Mouse (Mus musculus) hindbrain, embryonic 11.5 days (tissue): ENCODE results near the gene Tbc1d10c. TPM values are rescaled to one million over a fixed set of nuclear protein-coding genes. Genes with fewer than 3 reads are reported as not detected.

Experiments
- ATAC-seq: fragments of 200-750 bp; cut with Nextera tagmentation; 2 replicates; pipeline ENCODE4 v1.8.0; 2017; ENCODE audit warnings: mild to moderate bottlenecking, moderate TSS enrichment, moderate library complexity; ENCODE audit not compliant: low FRiP score
- DNase-seq: peaks from one replicate; pipeline ENCODE4 v3.0.0-alpha.2; 2015; ENCODE audit warnings: low spot score
- H3K27ac ChIP-seq: fragments of 300-500 bp; sonication (generic); 2 replicates; pipeline ENCODE4 v1.5.1; 2014; ENCODE audit warnings: mild to moderate bottlenecking, low read depth, low read length
- H3K27me3 ChIP-seq: fragments of 300-500 bp; sonication (generic); 2 replicates; pipeline ENCODE4 v1.6.1; 2014; ENCODE audit warnings: mild to moderate bottlenecking, low read length, moderate library complexity, mixed read lengths; ENCODE audit not compliant: control insufficient read depth, insufficient read depth
- H3K36me3 ChIP-seq: fragments of 300-500 bp; sonication (generic); 2 replicates; pipeline ENCODE4 v1.6.1; 2014; ENCODE audit warnings: mild to moderate bottlenecking, low read length, moderate library complexity, mixed read lengths; ENCODE audit not compliant: control insufficient read depth, insufficient read depth
- H3K4me1 ChIP-seq: fragments of 300-500 bp; sonication (generic); replicated peaks from 2 replicates; pipeline ENCODE4 v1.6.1; 2014; ENCODE audit warnings: low read length, mixed read lengths; ENCODE audit not compliant: control insufficient read depth, insufficient read depth
- H3K4me2 ChIP-seq: fragments of 300-500 bp; sonication (generic); replicated peaks from 2 replicates; pipeline ENCODE4 v1.6.1; 2014; ENCODE audit warnings: mild to moderate bottlenecking, low read depth, low read length
- H3K4me3 ChIP-seq: fragments of 300-500 bp; sonication (generic); 2 replicates; pipeline ENCODE4 v1.5.1; 2014; ENCODE audit warnings: low read depth, low read length
- H3K9ac ChIP-seq: fragments of 300-500 bp; sonication (generic); 2 replicates; pipeline ENCODE4 v1.6.1; 2014; ENCODE audit warnings: low read depth, low read length
- H3K9me3 ChIP-seq: fragments of 300-500 bp; sonication (generic); 2 replicates; pipeline ENCODE4 v1.6.1; 2016; ENCODE audit warnings: low read length; ENCODE audit not compliant: control insufficient read depth
- WGBS: fragments of 180-500 bp; shearing (Covaris S2); extraction: QIAGEN DNeasy Blood & Tissue Kit; methylation state at CpG from one replicate; pipeline ENCODE4 v1.1.7; 2014; 5-methylcytosine and 5-hydroxymethylcytosine counted together
- polyA plus RNA-seq: library from polyadenylated mRNA; unstranded; fragments of >200 nt; fragmentation: Nextera tagmentation; extraction: Ambion mirVana; gene quantifications from 2 replicates; pipeline ENCODE4 v1.2.1, GENCODE M21; 2014

The Tbc1d10c gene
- polyA plus RNA-seq, 1 experiment from 2014 or later = 0.79 TPM

- ATAC-seq (peak; percentile 37; the same call in 1 of the 2 replicates), DNase-seq (no peak)
- H3K9ac ChIP-seq = peak overlapping the region; percentile 65
- no peaks in the 10 kb centered on the region for H3K27me3 ChIP-seq
- peak overlapping the region; percentile 86 for H3K4me2 ChIP-seq
- no peaks in the 10 kb centered on the region for H3K9me3 ChIP-seq
- peaks cover 5% of the 10 kb centered on the region; the same call in 1 of the 2 replicates for H3K4me1 ChIP-seq
- peaks cover 8% of the 10 kb centered on the region; the same call in 1 of the 2 replicates for H3K36me3 ChIP-seq
- peak overlapping the region; percentile 51 for H3K27ac ChIP-seq
- H3K4me3 ChIP-seq = peak overlapping the region; percentile 77
- WGBS = 40% methylated on average over 4 of the region's 4 CpGs
These were observed 27.6 kb downstream of the Tbc1d10c start for GRCm38 (mm10) chr19:4163543-4163887.

GRCm38 (mm10) chr19:4162646-4163542, 28.2 kb downstream of the Tbc1d10c start, which contains the start of gene Rps6kb2:
Rps6kb2 (minus strand) TSS chr19:4163354.
- peaks cover 5% of the 10 kb centered on the region; the same call in 1 of the 2 replicates for H3K4me1 ChIP-seq
- no peaks in the 10 kb centered on the region for H3K27me3 ChIP-seq
- H3K4me2 ChIP-seq = peak within 1 kb of the TSS; percentile 86
- peak within 1 kb of the TSS; percentile 51 for H3K27ac ChIP-seq
- H3K4me3 ChIP-seq = peak within 1 kb of the TSS; percentile 77
- WGBS = 8% methylated on average over 42 of the region's 42 CpGs
- peaks cover 8% of the 10 kb centered on the region; the same call in 1 of the 2 replicates for H3K36me3 ChIP-seq
- DNase-seq = peak; percentile 97
- peak within 1 kb of the TSS; percentile 65 for H3K9ac ChIP-seq
- no peaks in the 10 kb centered on the region for H3K9me3 ChIP-seq
- peak; percentile 92 for ATAC-seq

DNA sequence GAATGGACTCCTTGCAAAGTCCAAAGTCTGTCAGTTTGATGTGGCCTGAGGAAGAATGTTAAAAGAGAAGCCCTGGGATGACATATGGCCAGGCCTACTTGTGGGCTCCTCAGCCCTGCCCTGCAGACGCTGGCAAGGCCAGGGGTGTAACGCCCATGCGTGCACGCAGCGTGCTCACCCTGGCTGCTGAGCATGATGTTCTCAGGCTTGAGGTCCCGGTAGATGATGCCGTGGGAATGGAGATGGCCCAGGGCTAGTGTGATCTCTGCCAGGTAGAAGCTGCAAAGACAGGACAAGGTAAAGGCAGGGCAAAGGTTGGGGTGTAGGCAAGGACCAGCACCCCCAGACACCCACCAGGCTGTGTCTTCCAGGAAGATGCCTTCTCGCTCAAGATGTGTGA, 32.0 kb downstream of the Tbc1d10c start:
- no peak for DNase-seq
- no peak for ATAC-seq
- no peaks in the 10 kb centered on the region for H3K9me3 ChIP-seq
- H3K27ac ChIP-seq = no peak overlapping the region
- H3K4me1 ChIP-seq = peaks cover 5% of the 10 kb centered on the region; the same call in 1 of the 2 replicates
- no peak overlapping the region for H3K4me2 ChIP-seq
- no peak overlapping the region for H3K4me3 ChIP-seq
- peaks cover 10% of the 10 kb centered on the region; the same call in 1 of the 2 replicates for H3K36me3 ChIP-seq
- H3K27me3 ChIP-seq = no peaks in the 10 kb centered on the region
- no peak overlapping the region for H3K9ac ChIP-seq
- WGBS = 96% methylated on average over 8 of the region's 8 CpGs

DNA sequence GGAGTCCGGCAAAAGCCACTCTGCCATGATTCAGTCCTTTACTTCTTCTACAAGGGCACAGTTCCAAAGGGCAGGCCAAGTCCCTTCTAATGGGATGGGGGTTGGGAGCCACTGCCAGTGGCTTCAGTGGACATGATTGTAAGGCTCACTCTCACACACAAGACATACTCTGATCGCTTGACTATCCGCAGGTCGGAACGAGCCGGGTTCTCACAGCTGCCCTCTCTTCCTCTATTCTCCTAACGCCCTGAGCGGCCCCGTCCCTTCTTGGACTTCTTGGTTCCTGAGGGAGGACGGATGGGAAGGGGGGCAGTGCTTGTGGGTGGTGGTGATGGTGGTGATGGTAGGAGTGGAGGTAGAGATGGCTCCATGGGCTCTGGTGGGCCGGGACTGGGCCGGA, 34.3 kb downstream of the Tbc1d10c start:
- no peak overlapping the region for H3K4me3 ChIP-seq
- 94% methylated on average over 12 of the region's 12 CpGs for WGBS
- H3K27me3 ChIP-seq = no peaks in the 10 kb centered on the region
- no peaks in the 10 kb centered on the region for H3K9me3 ChIP-seq
- no peak overlapping the region for H3K9ac ChIP-seq
- H3K36me3 ChIP-seq = peaks cover 10% of the 10 kb centered on the region; the same call in 1 of the 2 replicates
- no peak overlapping the region for H3K27ac ChIP-seq
- ATAC-seq = no peak
- no peak overlapping the region for H3K4me2 ChIP-seq
- no peak for DNase-seq
- no peaks in the 10 kb centered on the region for H3K4me1 ChIP-seq

GRCm38 (mm10) chr19:4156073-4156579, 35.0 kb downstream of the Tbc1d10c start:
- Histone ChIP-seq H3K27ac (peak overlapping the region; percentile 58; the same call in 1 of the 2 replicates), H3K9ac (no peak overlapping the region), H3K36me3 (peaks cover 10% of the 10 kb centered on the region; the same call in 1 of the 2 replicates), H3K9me3 (no peaks in the 10 kb centered on the region), H3K4me3 (no peak overlapping the region), H3K27me3 (no peaks in the 10 kb centered on the region), H3K4me1 (no peaks in the 10 kb centered on the region), H3K4me2 (no peak overlapping the region)
- WGBS = 71% methylated on average over 20 of the region's 20 CpGs
- ATAC-seq = no peak
- no peak for DNase-seq

DNA sequence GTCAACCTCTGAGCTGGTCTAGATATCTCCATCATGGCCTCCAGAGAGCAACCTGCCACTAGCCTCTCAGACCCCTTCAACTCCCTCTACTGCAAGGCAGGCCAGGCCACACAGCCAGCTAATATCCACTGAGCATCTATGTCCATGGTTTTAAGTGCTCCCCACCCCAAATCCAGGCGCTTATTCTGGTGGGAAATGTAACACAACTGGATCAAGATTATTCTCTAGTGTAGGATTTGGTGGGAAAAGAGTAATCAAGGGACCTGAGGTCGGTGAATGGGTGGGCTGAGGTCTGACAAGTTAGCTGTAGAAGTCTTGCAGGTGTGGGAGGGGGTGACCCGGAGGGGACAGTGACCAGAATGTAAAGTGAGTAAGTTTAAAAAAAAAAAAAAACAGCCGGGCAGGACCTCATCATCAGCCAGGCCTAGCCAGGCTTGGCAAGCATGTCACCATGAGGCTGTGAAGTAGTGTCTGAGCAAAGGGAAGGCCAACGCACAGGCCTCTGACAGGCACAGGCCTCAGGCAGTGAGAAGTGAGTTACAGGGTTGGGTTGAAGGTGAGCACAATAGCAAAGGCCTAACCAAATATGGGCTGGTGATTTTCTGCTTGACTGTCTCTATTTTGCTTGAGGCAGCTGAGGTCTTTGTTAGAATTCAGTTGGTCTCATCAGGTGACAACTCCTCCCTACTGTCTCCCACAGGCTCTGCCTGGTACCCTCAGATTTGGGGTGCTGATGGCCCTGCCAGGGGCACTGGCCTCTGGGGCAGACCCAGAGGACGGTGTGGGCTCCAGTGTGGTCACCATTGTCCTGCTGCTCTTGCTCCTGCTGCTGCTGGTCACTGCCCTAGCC, 35.6 kb downstream of the Tbc1d10c start:
- Histone ChIP-seq H3K4me1 (no peaks in the 10 kb centered on the region), H3K9ac (no peak overlapping the region), H3K36me3 (0 out of 2 replicates have a peak, but pooled peaks cover 6% of the 10 kb centered on the region), H3K9me3 (no peaks in the 10 kb centered on the region), H3K27ac (peak overlapping the region; percentile 58; the same call in 1 of the 2 replicates), H3K4me2 (no peak overlapping the region), H3K4me3 (no peak overlapping the region), H3K27me3 (no peaks in the 10 kb centered on the region)
- ATAC-seq (0 out of 2 replicates have a peak, but pooled peaks have one; percentile 5), DNase-seq (no peak)
- WGBS = 70% methylated on average over 6 of the region's 6 CpGs

DNA sequence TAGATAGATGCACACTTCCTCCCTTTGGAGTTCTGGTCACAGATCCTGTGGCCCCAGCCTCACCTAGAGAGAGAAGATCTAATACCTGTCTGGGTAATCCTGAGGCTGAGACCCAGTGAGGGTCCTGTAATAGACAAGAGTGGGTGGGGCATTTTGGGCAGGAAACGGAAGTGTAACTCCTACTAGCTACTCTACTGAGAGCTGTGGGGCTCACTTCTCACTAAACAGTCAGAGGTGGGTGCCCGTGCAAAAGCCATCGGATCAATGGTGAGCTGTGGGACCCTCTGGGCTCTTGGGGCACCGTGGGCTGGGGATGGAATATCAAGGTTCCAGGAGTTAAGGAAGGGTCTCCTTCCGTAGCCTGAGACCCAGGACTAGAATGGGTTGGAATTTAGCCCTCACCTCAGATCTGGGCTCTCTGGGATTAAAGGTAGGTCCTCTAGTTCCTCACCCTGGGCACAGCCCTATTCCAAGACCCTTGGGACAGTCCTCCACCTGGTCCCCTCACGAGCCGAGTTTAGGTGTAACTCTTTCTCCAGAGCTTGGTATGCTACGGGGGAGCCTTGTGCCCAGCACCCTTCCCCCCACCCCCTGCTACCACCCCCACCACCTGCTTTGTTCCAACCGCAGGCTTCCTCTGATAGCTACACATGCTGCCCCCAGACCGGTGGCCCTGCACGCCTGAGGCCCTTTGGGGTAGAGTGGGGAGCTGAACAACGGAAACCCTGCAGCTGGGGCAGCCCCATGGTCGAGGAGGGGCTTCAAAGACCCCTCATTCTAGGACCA, 36.5 kb downstream of the Tbc1d10c start:
- Histone ChIP-seq H3K36me3 (0 out of 2 replicates have a peak, but pooled peaks cover 8% of the 10 kb centered on the region), H3K27me3 (no peaks in the 10 kb centered on the region), H3K27ac (no peak overlapping the region), H3K9ac (no peak overlapping the region), H3K9me3 (no peaks in the 10 kb centered on the region), H3K4me3 (no peak overlapping the region), H3K4me1 (no peaks in the 10 kb centered on the region), H3K4me2 (no peak overlapping the region)
- DNase-seq (no peak), ATAC-seq (no peak)
- 82% methylated on average over 13 of the region's 13 CpGs for WGBS
